Mouse (Mus musculus) liver, adult 2 months (tissue): Measurements from ENCODE around the gene Xcl1. TPM values are rescaled to one million over a fixed set of nuclear protein-coding genes. Genes with fewer than 3 reads are reported as not detected.
"Not testable (repeated sequence)": the region's sequence is repeated elsewhere in the genome, so short reads cannot be mapped to it uniquely, and the experiment has no call there.

Experiments
- DNase-seq: peaks from one replicate; pipeline ENCODE4 v3.0.0-alpha.2; 2011; ENCODE audit warnings: low read depth, low spot score; ENCODE audit errors: extremely low read depth
- H3K27ac ChIP-seq: fragments of 200-500 bp; replicated peaks from 2 replicates; pipeline ENCODE4 v1.5.1; 2012; ENCODE audit warnings: low read depth, mild to moderate bottlenecking, control low read depth, inconsistent platforms, low read length; ENCODE audit not compliant: insufficient read depth
- H3K27me3 ChIP-seq: fragments of 200-500 bp; 2 replicates; pipeline ENCODE4 v1.6.1; 2012; ENCODE audit warnings: mild to moderate bottlenecking, moderate library complexity, low read length, inconsistent platforms; ENCODE audit not compliant: control insufficient read depth, insufficient read depth
- H3K36me3 ChIP-seq: fragments of 200-500 bp; 2 replicates; pipeline ENCODE4 v1.6.1; 2012; ENCODE audit warnings: low read length, inconsistent platforms; ENCODE audit not compliant: control insufficient read depth, insufficient read depth
- H3K4me1 ChIP-seq: fragments of 200-500 bp; 2 replicates; pipeline ENCODE4 v1.6.1; 2011; ENCODE audit warnings: low read length; ENCODE audit not compliant: control insufficient read depth, insufficient read depth
- H3K4me3 ChIP-seq: fragments of 200-500 bp; 2 replicates; pipeline ENCODE4 v1.5.1; 2011; ENCODE audit warnings: low read depth, mild to moderate bottlenecking, control low read depth, low read length, moderate library complexity; ENCODE audit not compliant: insufficient read depth
- H3K79me2 ChIP-seq: fragments of 200-500 bp; 2 replicates; pipeline ENCODE4 v1.6.1; 2012; ENCODE audit warnings: inconsistent platforms, mild to moderate bottlenecking, low read length, moderate library complexity; ENCODE audit not compliant: control insufficient read depth, insufficient read depth
- H3K9ac ChIP-seq: fragments of 200-500 bp; 2 replicates; pipeline ENCODE4 v1.6.1; 2012; ENCODE audit warnings: low read depth, mild to moderate bottlenecking, control low read depth, inconsistent platforms, low read length
- CTCF ChIP-seq: fragments of 200-500 bp; IDR thresholded peaks from 2 replicates; pipeline ENCODE4 v1.5.1; 2011; ENCODE audit warnings: low read depth, low read length, control low read depth
- POLR2A ChIP-seq: fragments of 200-500 bp; IDR thresholded peaks from 2 replicates; pipeline ENCODE4 v1.6.1; 2011; ENCODE audit warnings: low read length, control low read depth; ENCODE audit not compliant: insufficient read depth; ENCODE audit errors: extremely low read depth
- WGBS: fragments of 180-500 bp; shearing (Covaris S2); methylation state at CpG from one replicate; pipeline ENCODE4 v1.1.7; 2018; 5-methylcytosine and 5-hydroxymethylcytosine counted together
- polyA plus RNA-seq: library from polyadenylated mRNA; depleted of rRNA; stranded (reverse); fragments of >200 nt; gene quantifications from 2 replicates; pipeline ENCODE4 v1.2.3, GENCODE M21; 2012; rRNA removed
- total RNA-seq: library from RNA; depleted of rRNA; stranded (reverse); fragments of >200 nt; gene quantifications from 2 replicates; pipeline ENCODE4 v1.2.3, GENCODE M21; 2014; rRNA removed

Xcl1 gene
- total RNA-seq (0.34 and 0.65 TPM in 2 replicates), polyA plus RNA-seq (0.30 and 0.89 TPM in 2 replicates)

DNA sequence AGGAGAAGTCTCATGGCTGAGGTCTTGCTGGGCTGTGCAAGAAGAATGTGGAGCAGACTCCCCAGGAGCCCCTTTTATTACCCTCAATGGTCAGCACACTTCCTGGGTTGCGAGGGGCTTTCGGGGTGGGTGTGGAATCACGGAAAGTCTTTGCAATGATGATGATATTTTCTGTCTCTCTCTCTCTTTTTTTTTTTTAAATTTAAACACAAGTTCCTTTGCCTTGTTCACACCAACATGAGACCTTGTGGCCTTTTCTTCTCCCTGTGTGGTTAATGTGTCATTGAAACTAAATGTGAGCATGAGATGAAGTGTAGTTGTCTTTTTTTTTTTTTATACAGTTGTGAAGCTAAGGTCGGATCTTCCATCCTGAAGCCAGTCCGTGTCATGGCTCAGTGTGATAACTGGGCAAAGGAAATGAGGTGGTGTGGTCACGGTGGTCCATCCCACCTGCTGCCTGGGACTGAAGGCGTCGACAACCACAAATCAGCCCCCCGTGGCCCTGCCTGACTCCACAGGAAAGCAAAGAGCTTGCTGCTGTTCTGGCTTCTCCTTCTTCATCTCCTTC, at the start of gene Xcl1:
Gene Xcl1 (minus strand): TSS at position 51 of the 568 bp plus-strand sequence.
- Histone ChIP-seq H3K4me3 (no peak within 1 kb of the TSS), H3K9ac (no peak within 1 kb of the TSS), H3K27me3 (no peaks in the 10 kb centered on the region), H3K27ac (no peak within 1 kb of the TSS), H3K36me3 (no peaks in the 10 kb centered on the region), H3K4me1 (no peaks in the 10 kb centered on the region), H3K79me2 (no peaks in the 10 kb centered on the region)
- WGBS, result 65% methylated on average over 9 of the region's 9 CpGs
- DNase-seq, result no peak
- TF ChIP-seq POLR2A (no peak), CTCF (no peak)

DNA sequence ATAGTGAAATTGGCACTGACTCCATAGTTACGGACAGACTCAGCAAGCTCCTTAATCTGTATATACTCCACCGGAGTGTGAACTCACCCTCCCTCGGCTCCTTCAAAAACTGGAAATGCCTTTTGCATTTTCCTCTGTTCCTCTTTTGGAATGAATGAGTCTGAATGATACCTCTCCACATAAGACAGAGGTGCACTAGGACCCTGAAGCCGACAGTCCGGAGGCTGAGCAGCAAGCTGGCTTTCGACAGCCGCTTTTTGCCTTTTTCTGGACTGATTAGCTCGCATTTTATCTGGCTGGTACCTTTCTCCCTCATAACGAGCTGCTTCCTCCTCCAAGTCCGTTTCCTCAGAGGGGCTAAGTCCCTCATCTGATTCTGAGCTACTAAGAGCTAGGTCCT, 49.4 kb upstream of the Xcl1 start:
- H3K9ac ChIP-seq, DNase-seq, H3K79me2 ChIP-seq, H3K36me3 ChIP-seq, H3K4me1 ChIP-seq, H3K4me3 ChIP-seq, H3K27ac ChIP-seq, H3K27me3 ChIP-seq: not testable (repeated sequence)
- 89% methylated on average over 10 of the region's 10 CpGs for WGBS

DNA sequence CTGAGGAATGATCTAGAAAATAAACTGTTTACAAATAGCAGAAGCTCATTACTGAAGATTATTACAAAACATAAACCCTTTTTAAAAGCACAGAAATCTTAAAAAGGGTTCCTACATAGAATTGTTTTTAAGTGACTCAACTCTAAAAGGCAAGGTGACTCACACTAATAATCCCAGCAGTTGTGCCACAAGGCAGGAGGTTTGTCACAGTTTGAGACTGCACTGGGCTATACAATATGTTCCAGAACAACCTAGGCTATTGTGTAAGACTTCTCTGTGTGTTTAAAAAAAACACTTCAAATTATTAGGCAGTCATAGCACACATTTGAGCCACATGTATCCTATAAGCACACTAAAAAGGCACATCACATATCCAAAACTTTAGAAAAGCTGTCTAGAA, 42.0 kb upstream of the Xcl1 start:
- no peak for TF ChIP-seq CTCF
- TF ChIP-seq POLR2A, result no peak
- H3K79me2 ChIP-seq, result no peaks in the 10 kb centered on the region
- no peak overlapping the region for H3K27ac ChIP-seq
- H3K4me3 ChIP-seq, result no peak overlapping the region
- no peaks in the 10 kb centered on the region for H3K36me3 ChIP-seq
- no peak overlapping the region for H3K9ac ChIP-seq
- no peak for DNase-seq
- 0 out of 2 replicates have a peak, but pooled peaks cover 2% of the 10 kb centered on the region for H3K27me3 ChIP-seq
- no peaks in the 10 kb centered on the region for H3K4me1 ChIP-seq

DNA sequence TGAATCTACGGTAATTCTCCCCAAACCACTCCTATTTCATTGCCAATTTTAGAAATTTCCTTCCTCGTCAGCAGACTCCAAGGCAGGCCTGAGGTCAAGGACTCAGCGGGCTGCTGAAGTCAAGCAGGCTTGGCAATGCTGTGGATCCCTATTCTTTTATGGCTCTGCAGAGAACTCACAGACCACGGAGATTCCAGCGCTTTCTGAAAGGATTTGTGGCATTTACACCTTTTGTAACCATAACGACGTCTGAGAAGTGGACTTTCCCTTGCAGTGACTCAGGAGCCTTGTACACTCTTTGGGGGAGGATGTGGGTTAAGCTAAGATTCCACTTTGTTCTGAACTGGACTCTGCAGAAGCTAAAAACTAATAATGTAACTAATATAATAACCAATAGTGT, 40.4 kb upstream of the Xcl1 start:
- 70% methylated on average over 7 of the region's 7 CpGs for WGBS
- no peak overlapping the region for H3K9ac ChIP-seq
- DNase-seq, result no peak
- no peaks in the 10 kb centered on the region for H3K79me2 ChIP-seq
- H3K4me1 ChIP-seq, result no peaks in the 10 kb centered on the region
- TF ChIP-seq CTCF (no peak), POLR2A (no peak)
- H3K27ac ChIP-seq, result no peak overlapping the region
- H3K36me3 ChIP-seq, result no peaks in the 10 kb centered on the region
- no peak overlapping the region for H3K4me3 ChIP-seq
- H3K27me3 ChIP-seq, result 0 out of 2 replicates have a peak, but pooled peaks cover 2% of the 10 kb centered on the region

DNA sequence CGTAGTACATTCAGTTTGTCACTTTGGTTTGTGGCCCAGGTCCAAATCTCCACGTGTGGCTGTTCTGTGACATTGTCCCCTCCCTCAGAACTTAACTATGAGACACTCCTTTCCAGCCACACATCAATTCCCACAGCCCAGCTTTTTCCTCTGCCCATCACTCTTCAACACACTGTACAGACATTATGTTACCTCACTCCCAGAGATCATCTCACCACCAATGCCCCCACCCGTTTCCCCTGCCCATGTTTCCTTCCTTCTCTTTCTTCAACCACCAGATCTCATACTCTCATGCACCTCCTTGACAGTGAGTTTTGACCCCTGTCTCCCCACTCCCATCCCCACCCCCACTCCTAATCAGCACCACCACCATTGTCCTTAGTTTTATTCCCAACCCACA, 39.9 kb upstream of the Xcl1 start:
- H3K27ac ChIP-seq, result no peak overlapping the region
- no peaks in the 10 kb centered on the region for H3K36me3 ChIP-seq
- 74% methylated on average over 3 of the region's 3 CpGs for WGBS

DNA sequence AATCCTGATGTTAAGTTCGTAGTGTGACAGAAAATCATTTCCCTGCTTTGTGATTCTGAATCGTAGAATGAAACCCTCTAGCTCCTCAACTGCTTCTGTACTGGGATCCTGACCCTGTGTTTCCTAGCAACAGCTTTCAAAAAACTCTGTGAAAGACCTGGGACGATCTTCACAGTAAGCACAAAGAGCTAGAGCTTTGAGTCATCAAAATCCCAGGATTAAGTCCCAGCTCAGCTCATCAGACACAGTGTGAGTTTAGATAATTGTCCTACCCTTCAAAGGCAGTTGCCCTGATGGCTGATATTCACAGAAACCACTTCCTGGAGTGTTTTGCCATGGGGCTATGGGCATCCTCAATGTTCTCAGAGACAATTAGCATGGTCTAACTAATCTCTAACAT, 38.5 kb upstream of the Xcl1 start:
- no peak for TF ChIP-seq CTCF
- Histone ChIP-seq H3K4me3 (no peak overlapping the region), H3K79me2 (no peaks in the 10 kb centered on the region), H3K9ac (no peak overlapping the region), H3K27ac (no peak overlapping the region), H3K27me3 (0 out of 2 replicates have a peak, but pooled peaks cover 2% of the 10 kb centered on the region), H3K4me1 (no peaks in the 10 kb centered on the region), H3K36me3 (no peaks in the 10 kb centered on the region)
- DNase-seq, result no peak
- WGBS, result 54% methylated on average over 3 of the region's 3 CpGs

More for the DNA sequence above, 39.9 kb upstream of the Xcl1 start:
- H3K27me3 ChIP-seq, result 0 out of 2 replicates have a peak, but pooled peaks cover 2% of the 10 kb centered on the region
- no peaks in the 10 kb centered on the region for H3K4me1 ChIP-seq
- TF ChIP-seq CTCF (no peak), POLR2A (no peak)
- H3K9ac ChIP-seq, result no peak overlapping the region
- no peaks in the 10 kb centered on the region for H3K79me2 ChIP-seq
- no peak overlapping the region for H3K4me3 ChIP-seq
- no peak for DNase-seq
